Mouse (Mus musculus): ENCODE measurements around the gene Syne1. TPM values are rescaled to one million over a fixed set of nuclear protein-coding genes. Genes with fewer than 3 reads are reported as not detected.
A peak's percentile ranks its signal among the peaks of the same experiment; 100 is the strongest.
"Not testable (repeated sequence)": the region's sequence is repeated elsewhere in the genome, so short reads cannot be mapped to it uniquely, and the experiment has no call there.

Gene Syne1
- polyA plus RNA-seq, 1 experiment, result 67.1 TPM

- no peak overlapping the region for H3K4me3 ChIP-seq (replicated peaks; ENCODE audit: control insufficient read depth, low read depth, low read length)
- H3K27ac ChIP-seq (ENCODE audit: control insufficient read depth, insufficient read depth, low read depth, low read length, poor library complexity), result no peak overlapping the region
- peaks cover 4% of the 10 kb centered on the region for H3K4me1 ChIP-seq (ENCODE audit: control insufficient read depth, insufficient read depth, low read length)
- TF ChIP-seq CTCF (IDR thresholded peaks at IDR 0.05; ENCODE audit: control insufficient read depth, insufficient read depth, low read length) (no peak), POLR2A (IDR thresholded peaks at IDR 0.05; ENCODE audit: borderline replicate concordance, control insufficient read depth, low read depth, low read length) (no peak)
- 34% methylated on average over 8 of the region's 8 CpGs for WGBS
Measured at GRCm38 (mm10) chr10:5514134-5514533, 37.1 kb downstream of the Syne1 start.

- Histone ChIP-seq H3K4me1 (ENCODE audit: control insufficient read depth, insufficient read depth, low read length) (peaks cover 4% of the 10 kb centered on the region), H3K4me3 (replicated peaks; ENCODE audit: control insufficient read depth, low read depth, low read length) (no peak overlapping the region), H3K27ac (ENCODE audit: control insufficient read depth, insufficient read depth, low read depth, low read length, poor library complexity) (no peak overlapping the region)
- TF ChIP-seq POLR2A (IDR thresholded peaks at IDR 0.05; ENCODE audit: borderline replicate concordance, control insufficient read depth, low read depth, low read length) (no peak), CTCF (IDR thresholded peaks at IDR 0.05; ENCODE audit: control insufficient read depth, insufficient read depth, low read length) (peak; percentile 33; the same call in 1 of the 2 replicates)
Measured at GRCm38 (mm10) chr10:5512285-5512684, 39.0 kb downstream of the Syne1 start.

- Histone ChIP-seq H3K27ac (ENCODE audit: control insufficient read depth, insufficient read depth, low read depth, low read length, poor library complexity) (no peak overlapping the region), H3K4me3 (replicated peaks; ENCODE audit: control insufficient read depth, low read depth, low read length) (no peak overlapping the region), H3K4me1 (ENCODE audit: control insufficient read depth, insufficient read depth, low read length) (peaks cover 2% of the 10 kb centered on the region)
- no peak for TF ChIP-seq POLR2A (IDR thresholded peaks at IDR 0.05; ENCODE audit: borderline replicate concordance, control insufficient read depth, low read depth, low read length)
- TF ChIP-seq CTCF (IDR thresholded peaks at IDR 0.05; ENCODE audit: control insufficient read depth, insufficient read depth, low read length), result no peak
- 55% methylated on average over 3 of the region's 3 CpGs for WGBS
Measured at GRCm38 (mm10) chr10:5511403-5511802, 39.9 kb downstream of the Syne1 start.

GRCm38 (mm10) chr10:5507478-5507877 is 43.8 kb downstream of the Syne1 start:
- Histone ChIP-seq H3K4me3 (replicated peaks; ENCODE audit: control insufficient read depth, low read depth, low read length) (no peak overlapping the region), H3K4me1 (ENCODE audit: control insufficient read depth, insufficient read depth, low read length) (peaks cover 2% of the 10 kb centered on the region; the same call in 1 of the 2 replicates), H3K27ac (ENCODE audit: control insufficient read depth, insufficient read depth, low read depth, low read length, poor library complexity) (no peak overlapping the region)
- 72% methylated on average over 2 of the region's 2 CpGs for WGBS
- TF ChIP-seq CTCF (IDR thresholded peaks at IDR 0.05; ENCODE audit: control insufficient read depth, insufficient read depth, low read length) (no peak), POLR2A (IDR thresholded peaks at IDR 0.05; ENCODE audit: borderline replicate concordance, control insufficient read depth, low read depth, low read length) (no peak)

GRCm38 (mm10) chr10:5504761-5505160 is 46.5 kb downstream of the Syne1 start:
- TF ChIP-seq POLR2A (IDR thresholded peaks at IDR 0.05; ENCODE audit: borderline replicate concordance, control insufficient read depth, low read depth, low read length) (no peak), CTCF (IDR thresholded peaks at IDR 0.05; ENCODE audit: control insufficient read depth, insufficient read depth, low read length) (no peak)
- 70% methylated on average over 3 of the region's 3 CpGs for WGBS
- H3K4me3 ChIP-seq (replicated peaks; ENCODE audit: control insufficient read depth, low read depth, low read length), result no peak overlapping the region
- H3K4me1 ChIP-seq (ENCODE audit: control insufficient read depth, insufficient read depth, low read length), result peaks cover 2% of the 10 kb centered on the region; the same call in 1 of the 2 replicates
- no peak overlapping the region for H3K27ac ChIP-seq (ENCODE audit: control insufficient read depth, insufficient read depth, low read depth, low read length, poor library complexity)

- WGBS, result 74% methylated on average over 3 of the region's 3 CpGs
- Histone ChIP-seq H3K27ac (ENCODE audit: control insufficient read depth, insufficient read depth, low read depth, low read length, poor library complexity) (no peak overlapping the region), H3K4me1 (ENCODE audit: control insufficient read depth, insufficient read depth, low read length) (peaks cover 2% of the 10 kb centered on the region; the same call in 1 of the 2 replicates), H3K4me3 (replicated peaks; ENCODE audit: control insufficient read depth, low read depth, low read length) (no peak overlapping the region)
- TF ChIP-seq POLR2A (IDR thresholded peaks at IDR 0.05; ENCODE audit: borderline replicate concordance, control insufficient read depth, low read depth, low read length) (no peak), CTCF (IDR thresholded peaks at IDR 0.05; ENCODE audit: control insufficient read depth, insufficient read depth, low read length) (no peak)
Measured at GRCm38 (mm10) chr10:5503909-5504308, 47.4 kb downstream of the Syne1 start.

- 55% methylated on average over 6 of the region's 6 CpGs for WGBS
- not testable (repeated sequence) for H3K27ac ChIP-seq (ENCODE audit: control insufficient read depth, insufficient read depth, low read depth, low read length, poor library complexity); H3K4me3 ChIP-seq (replicated peaks; ENCODE audit: control insufficient read depth, low read depth, low read length); H3K4me1 ChIP-seq (ENCODE audit: control insufficient read depth, insufficient read depth, low read length)
Measured at GRCm38 (mm10) chr10:5499684-5500369, 51.5 kb downstream of the Syne1 start.

- WGBS, result 80% methylated on average over 2 of the region's 2 CpGs
- H3K4me1 ChIP-seq (ENCODE audit: control insufficient read depth, insufficient read depth, low read length), result no peaks in the 10 kb centered on the region; the same call in 1 of the 2 replicates
- H3K4me3 ChIP-seq (replicated peaks; ENCODE audit: control insufficient read depth, low read depth, low read length), result no peak overlapping the region
- no peak for TF ChIP-seq CTCF (IDR thresholded peaks at IDR 0.05; ENCODE audit: control insufficient read depth, insufficient read depth, low read length)
- no peak for TF ChIP-seq POLR2A (IDR thresholded peaks at IDR 0.05; ENCODE audit: borderline replicate concordance, control insufficient read depth, low read depth, low read length)
- H3K27ac ChIP-seq (ENCODE audit: control insufficient read depth, insufficient read depth, low read depth, low read length, poor library complexity), result no peak overlapping the region
Measured at GRCm38 (mm10) chr10:5497859-5498258, 53.4 kb downstream of the Syne1 start.

- TF ChIP-seq CTCF (IDR thresholded peaks at IDR 0.05; ENCODE audit: control insufficient read depth, insufficient read depth, low read length) (no peak), POLR2A (IDR thresholded peaks at IDR 0.05; ENCODE audit: borderline replicate concordance, control insufficient read depth, low read depth, low read length) (no peak)
- H3K27ac ChIP-seq (ENCODE audit: control insufficient read depth, insufficient read depth, low read depth, low read length, poor library complexity), result no peak overlapping the region
- no peak overlapping the region for H3K4me3 ChIP-seq (replicated peaks; ENCODE audit: control insufficient read depth, low read depth, low read length)
- no peaks in the 10 kb centered on the region; the same call in 1 of the 2 replicates for H3K4me1 ChIP-seq (ENCODE audit: control insufficient read depth, insufficient read depth, low read length)
- 73% methylated on average over 9 of the region's 9 CpGs for WGBS
Measured at GRCm38 (mm10) chr10:5491050-5491449, 60.2 kb downstream of the Syne1 start.

Data from bone marrow, adult 2 months (tissue).